Mouse (Mus musculus): ENCODE data around the gene Ccdc88a.

DNA sequence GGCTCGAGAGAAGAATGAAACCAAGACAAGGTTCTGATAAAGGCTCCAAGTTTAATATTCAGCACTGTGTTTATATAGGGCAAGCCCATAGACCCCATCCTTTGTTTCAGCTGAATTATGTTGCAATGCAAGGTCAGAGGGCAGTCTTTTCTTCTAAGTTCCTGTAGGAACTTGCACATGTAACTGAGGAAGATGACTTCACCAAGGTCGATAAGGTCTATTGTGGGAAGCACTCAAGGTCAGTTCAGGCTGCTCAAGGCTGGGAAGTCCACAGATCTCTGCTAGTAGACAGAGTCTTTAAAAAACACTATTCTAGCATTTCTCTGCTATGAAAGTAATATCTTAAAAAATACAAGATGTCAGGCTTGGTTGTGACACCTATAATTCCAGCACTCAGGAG lies 38.0 kb upstream of the Ccdc88a start:
- TF ChIP-seq CTCF (conservative IDR thresholded peaks at IDR 0.05; ENCODE audit: insufficient read depth, insufficient read length, low read depth, low read length) (no peak), POLR2A (IDR thresholded peaks at IDR 0.05; ENCODE audit: low read depth, low read length) (no peak)

Data from kidney, adult 2 months (tissue).